Mouse (Mus musculus) brain, embryonic 14.5 days (tissue): ENCODE results near the gene Dgki. TPM values are rescaled to one million over a fixed set of nuclear protein-coding genes. Genes with fewer than 3 reads are reported as not detected.
A peak's percentile ranks its signal among the peaks of the same experiment; 100 is the strongest.

Experiments
- DNase-seq: peaks from one replicate; pipeline ENCODE4 v3.0.0-alpha.2; 2011; ENCODE audit warnings: low read depth
- CTCF ChIP-seq: fragments of 200-500 bp; IDR thresholded peaks from 2 replicates; pipeline ENCODE4 v1.5.1; 2012; ENCODE audit warnings: inconsistent platforms, mild to moderate bottlenecking, moderate library complexity, borderline replicate concordance; ENCODE audit not compliant: insufficient read depth, insufficient read length; ENCODE audit errors: extremely low read depth
- POLR2A ChIP-seq: fragments of 200-500 bp; IDR thresholded peaks from 2 replicates; pipeline ENCODE4 v1.6.1; 2012; ENCODE audit warnings: mild to moderate bottlenecking, inconsistent platforms, borderline replicate concordance; ENCODE audit not compliant: poor library complexity, insufficient read depth, insufficient read length, severe bottlenecking; ENCODE audit errors: extremely low read depth
- polyA plus RNA-seq: library from polyadenylated mRNA; depleted of rRNA; stranded (reverse); fragments of >200 nt; gene quantifications from 2 replicates; pipeline ENCODE4 v1.2.3, GENCODE M21; 2012

The Dgki gene
- polyA plus RNA-seq, 1 experiment = 6.5 TPM

DNA sequence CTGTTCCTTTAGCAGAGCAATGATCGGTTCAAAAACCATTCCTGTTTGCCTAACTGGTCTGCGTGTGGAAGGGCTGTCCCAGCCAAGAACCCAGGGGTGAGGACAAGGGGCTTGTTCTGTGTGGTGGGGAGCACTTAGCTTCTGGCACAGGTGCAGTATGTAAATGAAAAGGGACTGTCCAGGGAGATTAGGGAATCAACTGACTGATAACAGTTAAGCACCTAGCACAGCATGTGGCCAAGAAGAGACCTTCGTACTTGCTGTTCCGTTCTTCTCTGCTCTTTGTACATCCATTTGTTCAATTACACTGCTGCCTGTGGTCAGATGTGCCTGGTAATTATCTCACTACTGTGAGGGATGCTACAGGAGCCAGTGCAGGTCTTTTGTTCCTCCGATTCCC lies 248.3 kb downstream of the Dgki start:
- TF ChIP-seq CTCF (no peak), POLR2A (no peak)
- DNase-seq = peak; percentile 24

DNA sequence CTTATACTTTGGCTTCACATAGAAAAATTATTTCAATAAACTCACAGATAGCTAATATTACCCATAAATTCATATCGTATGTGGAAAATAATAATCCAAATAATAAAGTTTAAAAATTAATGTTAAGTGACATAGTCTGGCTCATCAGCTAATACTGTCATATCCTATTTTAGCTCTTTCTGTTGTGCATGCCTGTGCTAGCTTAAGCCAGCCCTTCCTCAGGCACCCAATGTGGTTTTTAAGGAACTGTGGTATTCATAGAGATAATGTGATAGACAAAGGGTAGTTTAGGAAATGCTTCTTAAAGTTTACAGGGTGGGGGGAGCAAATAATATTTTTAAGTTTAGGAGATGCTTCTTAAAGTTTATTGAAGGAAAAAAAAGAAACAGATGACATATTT lies 248.8 kb downstream of the Dgki start:
- no peak for DNase-seq
- TF ChIP-seq POLR2A (no peak), CTCF (no peak)

DNA sequence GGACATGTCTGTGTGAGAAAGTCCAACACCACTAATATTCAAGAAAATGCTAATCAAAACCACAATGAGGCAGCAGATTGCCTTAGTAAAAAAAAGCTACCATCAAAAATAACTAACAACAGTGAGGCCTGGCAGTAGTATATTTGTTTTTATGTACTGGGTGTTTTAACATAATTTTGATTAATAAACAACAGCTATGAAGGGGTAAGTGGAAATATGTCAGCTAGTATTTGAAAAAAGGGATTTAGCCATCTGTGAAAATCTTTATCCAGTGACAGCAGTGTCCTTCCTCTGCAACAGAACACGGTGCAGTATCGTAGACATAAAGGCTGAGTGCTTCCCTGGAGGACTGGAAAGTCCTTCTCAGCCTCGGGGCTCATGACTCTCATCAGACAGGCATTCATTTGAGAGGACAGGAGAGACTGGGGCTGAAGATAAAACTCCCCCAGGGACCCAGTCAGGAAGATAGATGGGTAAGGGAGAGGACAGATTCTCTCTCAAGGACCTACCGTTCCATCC lies 252.3 kb downstream of the Dgki start:
- no peak for TF ChIP-seq CTCF
- no peak for TF ChIP-seq POLR2A
- no peak for DNase-seq

DNA sequence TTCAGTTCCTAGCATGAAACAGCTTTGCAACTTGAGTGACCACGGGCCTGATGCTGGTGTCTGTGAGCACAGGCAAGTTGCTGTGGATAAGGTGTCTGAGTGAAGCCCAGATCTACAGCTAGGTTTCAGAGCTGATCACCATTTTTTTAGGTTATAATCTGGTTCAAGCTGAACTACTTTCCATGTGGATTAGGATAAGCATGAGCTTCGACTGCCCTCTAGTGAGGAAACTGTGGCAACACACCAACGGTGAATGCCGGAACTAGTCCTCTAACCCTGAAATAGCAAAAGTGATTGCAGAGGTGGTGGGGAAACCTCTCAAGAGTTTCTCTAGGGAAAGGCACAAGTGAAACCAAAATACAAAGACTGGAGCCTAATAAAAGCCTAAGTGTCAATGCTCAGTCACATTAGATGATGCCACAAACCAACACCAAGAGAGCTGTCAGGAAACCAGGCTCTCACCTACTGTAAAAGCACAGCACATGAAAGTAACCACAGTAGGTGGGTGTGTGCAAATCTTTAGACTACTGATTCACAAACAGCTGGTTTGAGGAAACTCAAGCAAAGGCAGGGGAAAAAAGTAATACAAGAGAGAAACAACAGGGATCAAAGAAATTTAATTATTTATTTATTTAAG lies 253.7 kb downstream of the Dgki start:
- TF ChIP-seq POLR2A (no peak), CTCF (peak; percentile 83; the same call in 1 of the 2 replicates)
- DNase-seq = peak; percentile 82

DNA sequence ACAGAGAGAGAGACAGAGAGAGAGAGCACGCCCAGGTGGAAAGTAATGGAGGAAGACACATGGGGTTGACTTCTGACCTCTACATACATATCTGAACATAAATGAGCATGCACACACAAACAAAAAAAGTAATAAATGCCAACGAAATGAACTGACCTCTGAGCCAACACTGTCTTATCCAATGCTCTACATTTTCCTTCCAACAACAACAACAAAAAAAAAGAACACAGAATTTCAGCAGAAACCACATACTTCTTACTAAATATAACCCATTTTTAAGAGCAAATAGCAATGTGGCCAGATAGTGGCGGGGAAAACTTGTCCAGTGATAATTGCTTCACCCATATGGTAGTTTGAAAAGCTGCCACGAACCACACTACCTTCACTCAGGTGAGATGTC lies 255.2 kb downstream of the Dgki start:
- DNase-seq = no peak
- no peak for TF ChIP-seq POLR2A
- TF ChIP-seq CTCF = no peak

DNA sequence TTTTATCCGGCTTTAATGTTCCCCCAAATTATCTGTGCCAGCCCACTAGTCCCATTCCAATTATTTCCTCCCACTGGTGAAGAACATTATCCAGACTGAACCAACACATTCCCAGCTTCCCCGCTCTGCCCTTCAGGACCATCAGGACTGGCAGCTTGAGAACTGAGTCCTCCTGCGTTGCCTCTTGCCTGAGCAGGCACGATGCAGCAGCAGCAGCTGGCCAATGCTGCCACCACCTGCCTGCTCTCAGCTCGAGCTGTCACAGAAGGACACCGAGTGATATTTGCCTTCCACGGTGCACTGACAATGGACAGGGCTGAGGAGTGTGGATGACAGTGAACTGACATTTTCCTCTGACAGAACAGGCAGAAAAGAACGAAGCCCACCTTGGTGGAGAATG lies 261.5 kb downstream of the Dgki start:
- peak; percentile 84 for DNase-seq

DNA sequence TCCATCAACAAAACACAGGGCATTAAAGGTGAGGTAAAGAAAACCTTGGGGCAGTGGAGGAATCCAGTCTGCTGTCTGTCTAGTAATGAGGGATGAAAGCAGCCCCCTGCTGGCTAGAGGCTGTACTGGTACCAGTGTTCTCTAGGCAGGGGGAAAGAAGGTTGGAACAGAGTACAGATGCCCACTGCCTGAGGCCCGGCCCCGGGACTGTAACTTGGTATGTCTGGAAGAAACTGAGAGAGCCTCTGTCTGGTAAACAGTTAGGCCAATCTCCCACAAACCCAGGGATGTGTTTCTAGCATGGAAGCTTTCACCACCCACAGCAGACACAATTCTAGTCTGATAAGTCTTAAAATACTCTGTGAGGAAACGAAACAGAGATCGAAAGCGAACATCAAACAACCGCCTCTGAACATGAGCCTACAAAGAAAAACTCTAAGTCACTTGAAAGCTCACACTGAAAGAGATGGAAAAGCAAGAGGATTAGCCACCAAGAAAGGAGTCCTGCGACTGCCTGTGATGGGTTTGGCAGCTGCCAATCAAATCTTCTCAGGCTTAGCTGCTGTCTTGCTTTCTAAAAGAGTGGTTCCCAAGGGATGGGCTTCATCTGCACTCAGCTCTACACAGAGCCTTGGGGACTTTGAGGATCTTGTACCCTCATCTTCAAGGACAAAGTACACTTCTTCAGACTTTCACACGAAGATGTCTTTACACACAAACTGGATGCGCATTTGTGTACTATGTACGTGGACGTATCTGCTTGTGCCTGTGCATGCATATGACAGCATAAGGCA lies 262.7 kb downstream of the Dgki start:
- peak; percentile 65 for DNase-seq
- TF ChIP-seq POLR2A = no peak
- peak; percentile 64; the same call in 1 of the 2 replicates for TF ChIP-seq CTCF

More for the DNA sequence above, 261.5 kb downstream of the Dgki start:
- TF ChIP-seq CTCF (peak; percentile 53; the same call in 1 of the 2 replicates), POLR2A (no peak)

DNA sequence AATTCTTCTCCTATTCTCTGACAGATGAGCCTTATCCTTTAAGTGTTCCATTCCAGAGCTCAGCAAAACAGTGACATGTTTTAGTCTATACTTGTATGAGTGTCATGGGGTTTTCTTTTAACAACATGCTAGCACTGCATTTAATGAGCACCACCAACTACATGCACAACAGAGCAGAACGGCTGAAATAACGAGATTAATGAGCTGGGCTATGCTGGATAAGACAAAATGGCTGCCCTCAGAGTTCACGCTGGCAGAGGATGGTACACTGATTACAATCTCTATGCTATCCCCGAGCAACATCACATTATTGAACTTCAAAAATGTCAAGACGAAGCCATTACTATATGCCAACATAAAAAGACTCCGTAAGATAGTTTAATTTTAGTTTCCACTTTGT lies 264.3 kb downstream of the Dgki start:
- DNase-seq = peak; percentile 65
- TF ChIP-seq CTCF = no peak
- TF ChIP-seq POLR2A = no peak

DNA sequence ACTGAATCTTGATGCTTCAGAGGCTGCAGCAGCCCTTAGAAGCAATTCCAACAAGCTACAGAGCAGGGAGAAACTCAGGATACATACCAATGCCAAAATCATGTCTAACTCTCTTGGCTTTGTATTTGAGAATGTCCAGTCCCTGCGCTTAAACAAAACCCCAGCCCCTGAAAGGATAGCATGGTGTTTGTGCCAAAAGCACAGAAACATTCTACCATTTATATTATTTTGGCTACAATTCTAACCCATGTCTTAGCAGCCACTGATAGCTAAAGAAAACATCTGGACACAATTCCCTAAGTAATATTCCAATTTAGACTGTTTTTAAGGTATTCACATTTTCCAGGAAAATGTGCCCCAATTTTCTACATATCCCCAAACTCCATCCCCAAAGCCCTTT lies 269.0 kb downstream of the Dgki start:
- DNase-seq = no peak
- TF ChIP-seq POLR2A (no peak), CTCF (no peak)

DNA sequence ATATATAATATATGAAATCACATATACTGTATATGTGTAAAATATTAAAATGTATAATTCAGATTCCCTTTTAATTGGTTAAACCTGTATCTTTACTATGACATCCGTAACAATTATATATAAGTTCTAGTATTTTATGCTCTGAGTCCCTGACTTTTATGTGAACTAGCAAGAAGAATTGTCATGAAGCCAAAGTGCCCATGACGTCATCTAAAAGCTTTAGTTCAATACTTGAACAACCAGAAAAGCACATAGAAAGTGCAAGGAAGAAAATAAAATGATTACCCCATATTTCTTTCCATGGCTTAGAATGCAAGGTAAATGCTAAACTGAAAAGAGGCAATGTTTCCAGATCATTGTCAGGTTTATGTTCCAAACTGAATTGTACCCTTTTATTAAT lies 269.6 kb downstream of the Dgki start:
- TF ChIP-seq POLR2A = no peak
- no peak for DNase-seq

DNA sequence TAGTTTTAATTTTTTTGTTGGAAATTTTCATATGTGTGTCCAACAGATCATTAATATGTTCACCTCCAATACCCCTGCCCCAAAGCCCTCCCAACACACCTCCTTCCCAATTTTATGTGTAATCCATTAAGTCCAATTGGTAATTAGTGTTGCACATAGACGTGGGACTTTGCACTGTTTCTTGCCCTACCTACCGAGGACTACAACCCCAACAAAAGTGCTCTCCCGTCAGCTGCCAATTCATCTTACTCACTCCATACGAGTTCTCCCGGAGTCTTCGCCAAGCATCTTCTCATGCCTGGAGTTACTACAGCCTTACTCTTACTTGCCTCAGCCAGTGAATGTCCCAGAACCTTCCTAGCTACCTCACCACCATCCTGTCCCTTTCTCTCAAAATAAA lies 271.1 kb downstream of the Dgki start:
- TF ChIP-seq CTCF (no peak), POLR2A (no peak)
- no peak for DNase-seq

DNA sequence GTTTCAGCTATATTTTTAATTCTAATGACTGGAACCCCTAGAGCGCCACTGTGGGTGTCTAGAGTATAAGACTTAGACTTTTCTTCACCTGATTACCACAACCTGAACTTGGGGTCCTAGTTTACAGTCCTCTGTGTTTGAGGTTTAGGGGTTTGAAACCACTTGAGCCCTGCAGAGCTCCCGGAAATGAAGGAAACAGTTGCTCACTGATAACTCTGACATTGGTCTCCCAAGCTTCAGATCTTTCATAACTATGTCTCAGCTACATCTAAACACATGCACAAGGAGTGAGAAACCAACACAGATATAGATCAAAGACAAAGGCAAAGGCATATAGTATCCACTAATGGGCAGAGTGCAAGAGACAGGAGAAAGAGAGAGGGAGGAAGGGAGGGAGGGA lies 271.7 kb downstream of the Dgki start:
- no peak for DNase-seq
- TF ChIP-seq CTCF = no peak
- TF ChIP-seq POLR2A = no peak
